Mouse (Mus musculus): ENCODE results near the gene Npy.

DNA sequence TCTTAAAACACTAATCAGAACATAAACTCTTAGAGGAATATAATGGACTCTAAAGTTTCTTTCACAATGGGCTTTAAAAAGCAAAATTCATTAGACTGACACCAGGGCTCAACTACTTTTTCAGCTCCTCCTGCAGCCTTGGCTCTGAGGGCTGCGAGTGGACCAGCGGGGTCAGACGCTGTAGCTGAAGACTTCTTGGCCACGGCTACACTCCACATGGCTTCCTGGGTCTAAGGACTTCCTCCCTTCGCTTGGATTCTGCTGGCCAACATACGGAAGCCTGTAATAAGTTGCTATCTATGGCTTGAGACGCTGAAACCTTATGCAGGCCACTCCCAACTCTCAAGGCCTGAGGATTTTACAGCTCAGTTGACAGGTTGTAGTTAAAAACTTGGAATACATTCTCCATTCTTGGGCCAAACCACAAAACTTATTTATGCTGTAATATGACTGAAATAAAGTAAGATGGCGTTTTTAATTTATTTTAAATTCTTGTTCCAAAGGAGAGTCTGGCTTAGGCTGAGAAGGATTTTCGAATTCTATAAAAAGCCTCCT, 41.6 kb upstream of the Npy start:
- no peak for TF ChIP-seq POLR2A (IDR thresholded peaks at IDR 0.05; ENCODE audit: low read depth, low read length)
- TF ChIP-seq CTCF (IDR thresholded peaks at IDR 0.05; ENCODE audit: extremely low read depth, insufficient read depth, insufficient read length, insufficient replicate concordance) = no peak

Data from spleen, adult 2 months (tissue).